Mouse (Mus musculus) cortical plate, adult 2 months (tissue): ENCODE data around the gene Nubp2. TPM values are rescaled to one million over a fixed set of nuclear protein-coding genes. Genes with fewer than 3 reads are reported as not detected.

Experiments used
- H3K27ac ChIP-seq: fragments of 200-500 bp; 2 replicates; pipeline ENCODE4 v1.5.1; 2012; ENCODE audit warnings: low read length, control low read depth, inconsistent platforms; ENCODE audit not compliant: insufficient read depth
- H3K4me1 ChIP-seq: fragments of 200-500 bp; 2 replicates; pipeline ENCODE4 v1.6.1; 2011; ENCODE audit warnings: low read length; ENCODE audit not compliant: control insufficient read depth, insufficient read depth
- H3K4me3 ChIP-seq: fragments of 200-500 bp; 2 replicates; pipeline ENCODE4 v1.5.1; 2011; ENCODE audit warnings: mild to moderate bottlenecking, low read length, control low read depth; ENCODE audit not compliant: insufficient read depth
- CTCF ChIP-seq: fragments of 200-500 bp; IDR thresholded peaks from 2 replicates; pipeline ENCODE4 v1.5.1; 2011; ENCODE audit warnings: mild to moderate bottlenecking, control low read depth, low read length; ENCODE audit not compliant: insufficient read depth; ENCODE audit errors: extremely low read depth
- POLR2A ChIP-seq: fragments of 200-500 bp; IDR thresholded peaks from 2 replicates; pipeline ENCODE4 v1.6.1; 2011; ENCODE audit warnings: mild to moderate bottlenecking, low read length, control low read depth; ENCODE audit not compliant: insufficient read depth; ENCODE audit errors: extremely low read depth
- polyA plus RNA-seq: library from polyadenylated mRNA; depleted of rRNA; stranded (reverse); fragments of >200 nt; gene quantifications from 2 replicates; pipeline ENCODE4 v1.2.3, GENCODE M21; 2012

Nubp2 gene
- polyA plus RNA-seq, 1 experiment: 27.3 TPM

GRCm38 (mm10) chr17:24874405-24874745 lies 11.8 kb downstream of the Nubp2 start:
- TF ChIP-seq CTCF (no peak), POLR2A (no peak)
- H3K27ac ChIP-seq: no peak overlapping the region
- H3K4me3 ChIP-seq: no peak overlapping the region

GRCm38 (mm10) chr17:24873695-24874404 lies 12.3 kb downstream of the Nubp2 start:
- Histone ChIP-seq H3K27ac (no peak overlapping the region), H3K4me3 (no peak overlapping the region), H3K4me1 (no peaks in the 10 kb centered on the region)
- TF ChIP-seq POLR2A: no peak
- no peak for TF ChIP-seq CTCF

More at GRCm38 (mm10) chr17:24874405-24874745, 11.8 kb downstream of the Nubp2 start:
- H3K4me1 ChIP-seq: no peaks in the 10 kb centered on the region

GRCm38 (mm10) chr17:24867914-24868313 lies 18.2 kb downstream of the Nubp2 start:
- Histone ChIP-seq H3K27ac (no peak overlapping the region), H3K4me3 (no peak overlapping the region), H3K4me1 (peaks cover 4% of the 10 kb centered on the region; the same call in 1 of the 2 replicates)
- TF ChIP-seq CTCF (no peak), POLR2A (no peak)

- TF ChIP-seq CTCF (no peak), POLR2A (no peak)
- peaks cover 4% of the 10 kb centered on the region; the same call in 1 of the 2 replicates for H3K4me1 ChIP-seq
- no peak within 1 kb of the TSS for H3K27ac ChIP-seq
- H3K4me3 ChIP-seq: no peak within 1 kb of the TSS
Observed at GRCm38 (mm10) chr17:24865776-24866175, 20.4 kb downstream of the Nubp2 start, which contains the start of gene Igfals. Gene Igfals, plus strand, starts transcription at chr17:24865997.

- Histone ChIP-seq H3K4me3 (no peak overlapping the region), H3K27ac (no peak overlapping the region), H3K4me1 (no peaks in the 10 kb centered on the region)
- TF ChIP-seq POLR2A (no peak), CTCF (no peak)
Observed at GRCm38 (mm10) chr17:24861785-24862184, 24.4 kb downstream of the Nubp2 start.

- H3K4me3 ChIP-seq: no peak overlapping the region
- H3K27ac ChIP-seq: no peak overlapping the region
- TF ChIP-seq POLR2A: no peak
- no peak for TF ChIP-seq CTCF
- no peaks in the 10 kb centered on the region for H3K4me1 ChIP-seq
Observed at GRCm38 (mm10) chr17:24860076-24860475, 26.1 kb downstream of the Nubp2 start.

GRCm38 (mm10) chr17:24858967-24859366 lies 27.2 kb downstream of the Nubp2 start:
- TF ChIP-seq CTCF: no peak
- TF ChIP-seq POLR2A: no peak
- Histone ChIP-seq H3K4me1 (no peaks in the 10 kb centered on the region), H3K4me3 (no peak overlapping the region), H3K27ac (no peak overlapping the region)

- TF ChIP-seq POLR2A (no peak), CTCF (no peak)
- no peak overlapping the region for H3K27ac ChIP-seq
- no peaks in the 10 kb centered on the region for H3K4me1 ChIP-seq
- H3K4me3 ChIP-seq: no peak overlapping the region
Observed at GRCm38 (mm10) chr17:24857831-24858470, 28.2 kb downstream of the Nubp2 start.

- Histone ChIP-seq H3K4me1 (peaks cover 3% of the 10 kb centered on the region; the same call in 1 of the 2 replicates), H3K27ac (no peak overlapping the region), H3K4me3 (no peak overlapping the region)
- TF ChIP-seq POLR2A: no peak
- no peak for TF ChIP-seq CTCF
Observed at GRCm38 (mm10) chr17:24856589-24856988, 29.6 kb downstream of the Nubp2 start.
